Mouse (Mus musculus) megakaryocyte progenitor cell, adult 5-6 weeks (primary cell): Measurements from ENCODE around the gene Vmn1r87. TPM values are rescaled to one million over a fixed set of nuclear protein-coding genes. Genes with fewer than 3 reads are reported as not detected.

Source experiments
- ATAC-seq: replicated peaks from 2 replicates; pipeline ENCODE4 v1.8.0; 2016; ENCODE audit warnings: mild to moderate bottlenecking, moderate TSS enrichment, inconsistent platforms; ENCODE audit not compliant: poor library complexity
- total RNA-seq, 2 experiments: library from RNA; stranded (forward) in 1 of 2; stranded (reverse) in 1 of 2; fragments of 157-497, 149-512 nt in 1 of 2; fragments of 200-1000 nt in 1 of 2; gene quantifications; 2 replicates each; pipeline versions ENCODE4 v1.2.3 to v1.2.4; 2015 to 2017

Vmn1r87 gene
- not detected in 2 replicates for total RNA-seq (2015)
- not detected in 2 replicates for total RNA-seq (2017)

DNA sequence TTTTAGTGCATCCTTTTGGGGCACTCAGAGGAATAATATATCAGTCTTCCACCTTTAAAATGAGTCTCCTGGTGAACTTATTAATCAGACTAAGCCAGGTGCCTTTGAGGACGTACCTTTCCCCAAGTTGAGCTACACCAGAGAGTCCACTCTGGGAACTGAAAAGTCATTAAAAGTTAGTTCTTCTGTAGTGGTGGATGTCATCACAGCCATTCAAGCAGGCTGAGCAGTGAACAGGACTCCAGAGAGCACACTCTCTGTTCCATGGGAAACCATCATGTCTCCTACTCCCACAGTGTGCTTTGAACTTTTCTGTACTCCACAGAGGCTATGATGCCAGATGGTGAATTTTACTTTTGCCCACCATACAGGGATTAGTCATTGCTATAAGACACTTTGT is at the start of gene Vmn1r87:
Gene Vmn1r87 (minus strand): TSS at position 101 of the 400 bp plus-strand sequence.
- ATAC-seq = no peak

- ATAC-seq = no peak
Observed at GRCm38 (mm10) chr7:13159268-13159667, 19.3 kb upstream of the Vmn1r87 start, which contains the start of gene Vmn1r88. Gene Vmn1r88, plus strand, starts transcription at chr7:13159568.

GRCm38 (mm10) chr7:13137340-13137739 is 2.6 kb downstream of the Vmn1r87 start:
- ATAC-seq = no peak

- ATAC-seq = no peak
Observed at GRCm38 (mm10) chr7:13131856-13132255, 8.1 kb downstream of the Vmn1r87 start.

- ATAC-seq = peak; percentile 99
Observed at GRCm38 (mm10) chr7:13123554-13124153, 16.3 kb downstream of the Vmn1r87 start.

- ATAC-seq = no peak
Observed at GRCm38 (mm10) chr7:13119817-13120216, 20.1 kb downstream of the Vmn1r87 start, which contains the start of gene Vmn1r86. Gene Vmn1r86, minus strand, starts transcription at chr7:13119917.

DNA sequence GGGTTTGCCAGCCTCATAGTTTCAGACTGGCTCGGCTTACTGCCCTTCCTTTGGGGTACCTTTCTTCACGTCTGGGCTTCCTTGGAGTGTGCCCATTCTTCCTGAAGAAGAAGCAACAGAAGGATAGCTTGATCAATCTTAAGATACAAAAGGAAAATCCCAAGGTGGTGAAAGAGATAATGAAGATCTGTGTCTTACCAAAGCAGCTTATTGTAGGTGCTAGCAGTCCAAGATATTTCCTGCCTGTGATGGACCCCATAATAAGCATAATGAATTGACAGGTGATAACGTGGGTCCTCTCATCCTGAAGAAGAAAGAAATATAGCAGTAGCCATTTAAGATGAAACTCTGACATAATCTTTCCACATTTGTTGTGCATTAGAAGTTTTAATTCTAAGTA is 44.9 kb downstream of the Vmn1r87 start, which contains the start of gene Vmn1r85:
Gene Vmn1r85 (minus strand): TSS at position 101 of the 400 bp plus-strand sequence.
- ATAC-seq = no peak

Other genes starting within 250 kb of the Vmn1r87 start
- 20.6 and 22.2 TPM in 2 replicates for gene Zscan22, start 242.3 kb downstream of the Vmn1r87 start, total RNA-seq (2015)
- 6.4 and 8.2 TPM in 2 replicates for gene Zscan22, start 242.3 kb downstream of the Vmn1r87 start, total RNA-seq (2017)
- 3,071 and 3,115 TPM in 2 replicates for gene Rps5, start 217.9 kb downstream of the Vmn1r87 start, total RNA-seq (2015)
- 1,264 and 1,790 TPM in 2 replicates for gene Rps5, start 217.9 kb downstream of the Vmn1r87 start, total RNA-seq (2017)
- gene Rnf225, start 212.7 kb downstream of the Vmn1r87 start, total RNA-seq (2015) = 0.76 and 1.0 TPM in 2 replicates
- 0.57 and 0.62 TPM in 2 replicates for gene Rnf225, start 212.7 kb downstream of the Vmn1r87 start, total RNA-seq (2017)
- gene Zfp324, start 174.3 kb downstream of the Vmn1r87 start, total RNA-seq (2015) = 3.9 and 4.0 TPM in 2 replicates
- gene Zfp324, start 174.3 kb downstream of the Vmn1r87 start, total RNA-seq (2017) = 6.5 and 8.5 TPM in 2 replicates
- 3.1 and 4.4 TPM in 2 replicates for gene Zfp446, start 162.3 kb downstream of the Vmn1r87 start, total RNA-seq (2015)
- 2.6 and 3.3 TPM in 2 replicates for gene Zfp446, start 162.3 kb downstream of the Vmn1r87 start, total RNA-seq (2017)
- not detected in 2 replicates for gene Slc27a5, start 142.0 kb downstream of the Vmn1r87 start, total RNA-seq (2015)
- gene Slc27a5, start 142.0 kb downstream of the Vmn1r87 start, total RNA-seq (2017) = not detected in 2 replicates
- gene Trim28, start 141.0 kb downstream of the Vmn1r87 start, total RNA-seq (2015) = 389 and 409 TPM in 2 replicates
- 506 and 507 TPM in 2 replicates for gene Trim28, start 141.0 kb downstream of the Vmn1r87 start, total RNA-seq (2017)
- gene Zbtb45, start 130.1 kb downstream of the Vmn1r87 start, total RNA-seq (2015) = 11.4 and 13.8 TPM in 2 replicates
- gene Zbtb45, start 130.1 kb downstream of the Vmn1r87 start, total RNA-seq (2017) = 7.8 and 9.8 TPM in 2 replicates
- 145 and 150 TPM in 2 replicates for gene Chmp2a, start 105.3 kb downstream of the Vmn1r87 start, total RNA-seq (2015)
- 168 and 203 TPM in 2 replicates for gene Chmp2a, start 105.3 kb downstream of the Vmn1r87 start, total RNA-seq (2017)
- 150 and 160 TPM in 2 replicates for gene Ube2m, start 101.9 kb downstream of the Vmn1r87 start, total RNA-seq (2015)
- 123 and 179 TPM in 2 replicates for gene Ube2m, start 101.9 kb downstream of the Vmn1r87 start, total RNA-seq (2017)
- gene Mzf1, start 85.4 kb downstream of the Vmn1r87 start, total RNA-seq (2015) = 0.37 and 1.1 TPM in 2 replicates
- 0.25 and 1.1 TPM in 2 replicates for gene Mzf1, start 85.4 kb downstream of the Vmn1r87 start, total RNA-seq (2017)
- gene Vmn1r85, start 45.0 kb downstream of the Vmn1r87 start, total RNA-seq (2015) = not detected in 2 replicates
- gene Vmn1r85, start 45.0 kb downstream of the Vmn1r87 start, total RNA-seq (2017) = not detected in 2 replicates
- not detected in 2 replicates for gene Vmn1r86, start 20.2 kb downstream of the Vmn1r87 start, total RNA-seq (2015)
- not detected in 2 replicates for gene Vmn1r86, start 20.2 kb downstream of the Vmn1r87 start, total RNA-seq (2017)
- 0.02 and 0.12 TPM in 2 replicates for gene Vmn1r88, start 19.4 kb upstream of the Vmn1r87 start, total RNA-seq (2015)
- gene Vmn1r88, start 19.4 kb upstream of the Vmn1r87 start, total RNA-seq (2017) = under 0.01 TPM in 1 of 2 replicates, not detected in the other
- gene Vmn1r89, start 72.9 kb upstream of the Vmn1r87 start, total RNA-seq (2015) = not detected in 2 replicates
- not detected in 2 replicates for gene Vmn1r89, start 72.9 kb upstream of the Vmn1r87 start, total RNA-seq (2017)
- gene Lig1, start 137.1 kb upstream of the Vmn1r87 start, total RNA-seq (2015) = 113 and 128 TPM in 2 replicates
- 76.5 and 96.9 TPM in 2 replicates for gene Lig1, start 137.1 kb upstream of the Vmn1r87 start, total RNA-seq (2017)
- 2.4 and 3.2 TPM in 2 replicates for gene Zswim9, start 138.6 kb upstream of the Vmn1r87 start, total RNA-seq (2015)
- gene Zswim9, start 138.6 kb upstream of the Vmn1r87 start, total RNA-seq (2017) = 3.4 and 4.7 TPM in 2 replicates
- gene Pla2g4c, start 184.5 kb upstream of the Vmn1r87 start, total RNA-seq (2015) = 0.89 and 1.2 TPM in 2 replicates
- gene Pla2g4c, start 184.5 kb upstream of the Vmn1r87 start, total RNA-seq (2017) = 1.5 and 1.8 TPM in 2 replicates